Mouse (Mus musculus) urinary bladder, adult 2 months (tissue): Measurements from ENCODE around the gene Trappc6a. TPM values are rescaled to one million over a fixed set of nuclear protein-coding genes. Genes with fewer than 3 reads are reported as not detected.

Experiments
- DNase-seq: peaks from one replicate; pipeline ENCODE4 v3.0.0; 2022; ENCODE audit warnings: low spot score
- polyA plus RNA-seq: library from polyadenylated mRNA; depleted of rRNA; stranded (reverse); fragments of >200 nt; gene quantifications from 2 replicates; pipeline ENCODE4 v1.2.3, GENCODE M21; 2012

Gene Trappc6a
- polyA plus RNA-seq, 1 experiment = 77.3 TPM

GRCm38 (mm10) chr7:19523757-19524419, 15.7 kb downstream of the Trappc6a start:
- DNase-seq = no peak

DNA sequence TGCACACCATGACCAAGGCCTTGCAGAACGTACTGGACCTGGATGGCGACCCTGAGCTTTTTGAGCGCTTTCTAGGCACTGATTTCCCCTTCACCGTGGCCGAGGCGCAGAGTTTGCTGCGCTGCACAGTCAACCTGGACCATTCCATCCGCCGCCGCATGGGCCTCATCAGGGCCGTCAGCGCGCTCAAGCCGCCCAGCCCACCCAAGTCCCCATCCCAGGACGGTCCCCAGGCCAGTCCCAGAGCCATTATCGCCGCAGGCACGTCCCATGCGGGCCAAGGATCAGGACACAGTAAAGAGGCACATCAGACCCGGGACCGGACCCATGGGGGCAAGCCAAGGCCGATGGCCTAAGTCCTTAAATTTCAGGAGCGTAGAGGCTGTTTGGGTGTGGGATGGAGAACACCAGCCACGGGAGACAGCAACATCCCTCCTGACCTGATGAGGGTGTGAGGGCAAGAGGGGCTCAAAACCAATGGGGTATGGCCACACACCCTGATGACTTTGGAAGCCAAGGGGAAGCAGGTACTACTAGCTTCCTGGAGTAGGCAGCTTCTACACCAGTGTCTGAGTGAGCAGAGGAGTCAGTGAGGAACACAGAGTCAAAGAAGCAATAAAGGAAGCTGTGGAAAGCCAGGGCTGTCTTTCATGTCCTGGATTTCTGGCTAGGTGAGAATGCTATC, 16.4 kb downstream of the Trappc6a start:
- no peak for DNase-seq

DNA sequence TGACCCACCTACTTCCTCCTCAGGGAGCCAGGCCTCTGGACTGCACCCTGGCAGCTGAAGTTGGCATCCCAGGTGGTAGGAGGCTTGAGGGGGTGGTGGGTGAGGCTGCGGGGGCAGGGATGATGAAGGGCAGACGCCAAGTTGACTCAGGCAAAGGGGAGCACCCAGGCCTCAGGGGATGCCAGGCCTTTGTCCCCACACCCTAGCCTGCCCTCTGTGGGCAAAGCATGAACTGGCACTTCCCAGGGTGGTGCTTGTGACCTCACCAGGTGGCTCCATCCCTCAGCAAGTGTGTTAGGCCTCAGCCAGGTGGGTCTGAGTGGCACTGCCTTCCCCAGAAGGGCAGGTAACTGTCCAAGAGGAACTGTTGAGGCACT, 16.9 kb downstream of the Trappc6a start:
- DNase-seq = no peak

DNA sequence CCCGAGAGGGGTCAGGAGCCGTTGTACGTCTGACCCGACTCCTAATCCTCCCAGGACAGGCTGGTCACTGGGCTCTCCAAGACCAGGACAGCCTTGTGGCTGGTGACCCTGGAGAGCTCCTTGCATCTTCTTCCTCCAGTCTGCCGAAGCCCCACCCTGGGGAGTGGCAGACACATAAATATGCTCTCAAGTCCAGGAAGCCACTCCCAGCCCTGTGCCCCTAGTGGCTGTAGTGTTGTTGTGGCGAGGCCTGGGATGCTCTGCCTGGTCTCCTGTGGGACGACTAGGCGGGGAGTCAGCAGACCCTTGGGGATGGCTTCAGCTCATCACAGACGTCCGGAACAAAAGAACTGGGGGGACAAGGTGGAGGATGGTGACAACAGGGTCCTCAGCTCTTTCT, 22.9 kb downstream of the Trappc6a start:
- no peak for DNase-seq

GRCm38 (mm10) chr7:19532240-19532639, 24.0 kb downstream of the Trappc6a start:
- DNase-seq = no peak

- DNase-seq = no peak
Measured at GRCm38 (mm10) chr7:19534676-19535075, 26.5 kb downstream of the Trappc6a start.

DNA sequence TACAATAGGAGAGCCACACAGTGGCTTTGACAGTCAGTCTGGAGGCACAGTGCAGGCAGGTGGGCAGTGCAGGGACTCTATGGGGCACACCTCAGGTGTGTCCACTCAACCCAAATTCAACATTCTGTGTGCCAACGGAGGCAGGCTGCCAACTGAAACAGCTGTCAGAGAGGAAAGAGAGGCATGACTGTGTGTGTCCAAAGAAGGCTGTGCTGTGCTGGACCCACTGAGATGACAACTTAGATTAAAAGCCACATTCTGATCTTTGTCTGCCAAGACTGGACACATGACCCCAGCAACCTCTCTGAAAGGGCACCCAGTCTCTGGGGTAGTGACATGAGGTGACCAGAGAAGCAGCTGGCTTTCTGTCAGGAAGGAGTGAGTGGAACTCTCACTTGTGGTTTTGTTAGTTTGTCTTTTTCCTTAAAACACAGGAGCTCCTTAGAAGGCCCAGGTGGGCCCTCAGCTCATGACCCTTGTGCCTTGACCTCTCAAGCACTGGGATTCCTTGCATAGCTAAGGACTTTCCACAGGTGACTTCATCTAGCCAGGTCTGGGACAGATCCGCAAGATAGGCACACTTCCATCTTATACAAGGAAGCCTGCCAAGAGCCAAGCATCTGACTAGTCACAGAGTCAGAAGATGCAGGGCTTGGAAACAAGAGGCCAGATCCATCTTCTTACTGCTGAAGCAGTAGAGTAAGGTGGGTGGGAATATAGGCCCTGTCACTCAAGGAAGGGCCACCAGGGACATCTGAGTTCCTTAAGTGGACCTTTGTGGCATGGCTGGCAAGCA, 32.8 kb downstream of the Trappc6a start:
- no peak for DNase-seq

DNA sequence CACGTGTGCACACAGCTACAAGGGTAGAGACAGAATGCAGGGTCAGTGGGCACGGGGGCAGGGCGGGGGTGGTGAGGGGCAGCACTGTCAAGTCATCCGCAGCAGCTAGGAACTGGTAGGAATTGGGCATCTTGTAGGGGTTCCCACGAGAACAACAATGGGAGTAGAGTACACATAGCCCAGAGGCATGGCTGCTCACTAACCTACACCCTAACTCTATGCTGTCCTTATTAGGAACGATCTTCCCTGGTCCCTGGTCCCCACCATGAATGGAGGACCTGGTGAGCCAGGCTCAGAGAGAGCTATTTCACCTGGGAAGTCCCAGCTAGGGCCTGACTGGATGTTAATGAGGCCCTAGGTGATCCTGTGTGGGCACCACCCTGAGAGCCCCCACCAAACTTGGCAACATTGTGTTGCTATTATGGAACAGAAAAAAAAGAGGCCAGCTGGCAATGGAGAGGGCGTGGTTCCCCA, 33.5 kb downstream of the Trappc6a start:
- DNase-seq = no peak

DNA sequence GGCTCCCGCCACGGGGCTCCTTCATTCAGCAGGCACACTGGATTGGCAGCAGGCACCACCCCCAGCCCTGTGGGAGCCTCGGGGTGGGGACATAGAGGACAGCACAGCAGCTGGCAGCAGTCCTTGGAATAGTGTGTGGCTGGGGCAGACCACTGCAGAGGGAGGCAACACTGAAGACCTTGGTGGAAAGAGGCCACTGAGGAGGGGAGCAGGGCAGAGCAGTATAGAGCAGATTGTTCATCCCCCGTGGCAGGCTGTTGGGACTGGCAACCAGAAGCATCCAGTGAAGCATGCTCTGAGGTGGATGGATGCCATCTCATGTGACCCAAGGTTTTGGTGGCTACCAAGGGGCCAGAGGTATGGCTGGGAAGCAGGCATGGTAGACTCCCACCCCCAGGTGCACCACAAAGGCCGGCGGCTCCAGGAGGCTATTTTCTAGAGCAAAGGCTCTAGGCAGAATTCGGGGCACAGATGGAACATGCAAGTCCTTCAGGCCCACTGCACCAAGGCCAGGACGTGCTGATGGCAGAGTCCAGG, 34.0 kb downstream of the Trappc6a start:
- DNase-seq = no peak

GRCm38 (mm10) chr7:19543584-19543983, 35.4 kb downstream of the Trappc6a start:
- DNase-seq = no peak

- no peak for DNase-seq
Measured at GRCm38 (mm10) chr7:19546007-19546406, 37.8 kb downstream of the Trappc6a start.

DNA sequence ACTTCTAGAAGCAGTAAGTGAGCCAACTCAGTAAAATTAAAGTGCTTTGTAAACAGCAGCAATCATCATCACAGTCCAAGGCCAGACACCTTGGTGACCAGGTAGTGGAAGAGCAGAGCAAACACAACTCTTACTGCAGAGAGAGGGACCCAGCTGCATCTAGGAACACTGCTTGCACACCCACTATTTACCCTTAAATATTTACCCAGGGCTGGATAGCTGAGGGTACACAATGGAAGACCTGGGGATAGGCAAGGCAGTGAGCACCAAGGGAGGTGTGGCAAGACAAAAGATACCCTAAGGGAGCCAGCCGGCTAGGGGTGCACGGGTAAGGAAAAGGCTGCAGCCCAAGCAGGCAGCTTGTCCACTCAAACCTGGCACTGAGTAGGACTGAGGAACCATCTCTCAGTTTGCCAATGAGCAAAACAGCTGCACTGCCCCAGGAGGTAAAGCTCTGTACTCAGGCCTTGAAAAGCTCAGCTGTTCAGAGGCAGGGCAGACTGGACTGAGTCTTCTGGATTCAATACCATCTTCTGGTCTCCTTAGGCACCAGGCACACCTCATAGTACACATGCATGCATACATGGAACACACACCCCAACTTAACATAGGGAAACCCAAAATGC, 39.3 kb downstream of the Trappc6a start:
- DNase-seq = no peak

GRCm38 (mm10) chr7:19549394-19549793, 41.2 kb downstream of the Trappc6a start:
- no peak for DNase-seq

DNA sequence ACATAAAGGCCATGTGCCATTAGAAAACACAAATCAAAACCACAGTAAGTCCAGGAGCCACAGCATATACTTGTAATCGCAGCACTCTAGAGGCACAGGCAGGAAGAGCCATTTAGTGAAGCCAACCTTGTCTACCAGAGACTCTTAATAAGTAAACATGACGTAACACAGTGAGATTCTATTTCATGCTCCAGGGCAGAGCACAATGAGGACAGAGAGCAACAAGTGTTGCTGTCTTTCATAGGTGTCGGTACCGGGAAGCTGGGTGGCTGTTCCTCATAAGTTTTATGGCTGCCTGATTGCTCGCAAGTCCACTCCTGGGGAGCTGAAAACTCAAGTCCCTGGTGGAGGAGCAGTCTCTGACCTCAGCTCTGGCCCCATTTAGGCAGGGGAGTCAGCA, 43.4 kb downstream of the Trappc6a start:
- no peak for DNase-seq

DNA sequence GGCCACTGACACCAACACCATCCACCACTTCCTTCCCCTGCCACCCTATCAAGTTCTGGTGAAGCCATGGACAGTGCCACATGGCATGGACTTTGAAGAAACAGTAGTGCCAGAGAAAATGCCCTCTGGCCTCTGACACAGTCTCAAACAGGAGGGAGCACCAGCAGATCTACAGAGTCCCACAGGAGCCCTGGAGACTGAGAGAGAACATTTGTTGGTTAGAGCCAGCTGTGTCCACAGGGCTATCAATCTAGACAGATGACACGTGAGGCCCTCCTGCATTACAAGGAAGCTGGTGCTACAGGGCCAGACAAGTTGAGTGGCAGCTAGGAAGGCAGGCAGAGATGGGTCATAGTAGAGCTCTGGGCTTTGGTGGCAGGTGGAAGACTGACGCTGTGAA, 44.2 kb downstream of the Trappc6a start:
- DNase-seq = no peak

- no peak for DNase-seq
Measured at GRCm38 (mm10) chr7:19554168-19554567, 46.0 kb downstream of the Trappc6a start.

DNA sequence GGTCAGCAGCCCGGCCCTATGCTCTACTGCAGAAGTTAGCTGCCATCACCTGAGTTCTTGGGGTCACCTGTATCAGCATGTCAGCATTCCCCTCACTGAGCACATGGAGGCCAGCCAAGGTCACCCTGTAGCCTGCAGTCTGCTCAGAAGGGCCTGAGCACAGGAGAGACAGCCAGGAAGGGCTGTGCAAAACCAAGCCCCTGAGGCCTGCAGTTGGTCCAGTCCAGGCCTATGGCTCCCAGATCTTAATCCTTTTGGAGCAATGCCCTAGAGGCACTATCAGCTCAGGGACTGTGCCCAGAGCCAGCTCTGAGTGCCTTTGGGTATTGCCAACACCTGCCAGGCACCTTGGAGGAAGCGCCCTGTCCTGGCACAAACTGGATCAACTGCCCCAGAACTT, 48.9 kb downstream of the Trappc6a start:
- DNase-seq = no peak

GRCm38 (mm10) chr7:19557982-19558900, 50.0 kb downstream of the Trappc6a start:
- DNase-seq = no peak

- DNase-seq = no peak
Measured at GRCm38 (mm10) chr7:19558965-19559364, 50.8 kb downstream of the Trappc6a start.

DNA sequence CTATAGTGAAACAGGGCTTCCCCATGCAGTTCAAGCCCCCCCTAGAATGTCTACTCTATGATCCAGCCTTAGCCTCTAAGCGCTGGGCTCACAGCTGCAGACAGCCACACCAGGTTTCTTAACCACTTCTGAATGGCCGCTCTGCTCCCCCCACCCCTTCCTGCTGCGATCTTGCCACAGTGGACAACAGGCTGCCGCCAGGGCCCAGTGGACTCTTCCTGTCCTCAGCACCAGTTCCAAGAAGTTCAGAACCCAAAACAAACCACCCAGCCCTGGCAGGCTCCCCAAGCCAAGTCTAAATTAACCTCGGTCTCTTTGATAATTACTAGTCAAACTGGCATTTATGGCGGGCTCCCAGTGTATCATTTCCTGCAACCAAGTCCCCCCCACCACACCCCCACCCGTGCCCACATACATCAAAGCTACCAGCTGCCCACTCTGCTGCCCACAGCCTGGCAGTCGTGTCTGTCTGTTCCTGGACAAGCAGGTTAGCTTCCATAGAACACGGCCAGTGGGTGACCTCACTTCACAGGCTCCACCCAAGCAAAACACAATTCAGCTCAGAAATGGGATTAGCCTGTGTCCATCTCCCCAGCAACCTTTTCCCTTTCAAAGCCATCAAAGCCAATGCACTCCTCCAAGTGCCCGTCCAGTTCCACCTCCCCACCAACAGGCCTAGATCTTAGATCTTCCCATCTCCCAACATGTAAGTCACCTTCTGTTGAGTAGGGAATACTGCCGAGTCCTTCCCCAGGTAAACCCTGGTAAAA, 52.5 kb downstream of the Trappc6a start:
- DNase-seq = no peak
